Mouse (Mus musculus): ENCODE data around the gene Ttc27. TPM values are rescaled to one million over a fixed set of nuclear protein-coding genes. Genes with fewer than 3 reads are reported as not detected.

Gene Ttc27
- total and polyA plus RNA-seq, 3 experiments, result 55.2 to 59.9 TPM; not detected in 1

GRCm38 (mm10) chr17:74753628-74754104 lies 36.1 kb downstream of the Ttc27 start:
- TF ChIP-seq MEF2A (IDR thresholded peaks at IDR 0.05; ENCODE audit: extremely low read depth, insufficient replicate concordance, low read depth, low read length, poor library complexity, severe bottlenecking) (no peak), SIN3A (IDR thresholded peaks at IDR 0.05; ENCODE audit: low read length) (no peak), RCOR1 (IDR thresholded peaks at IDR 0.05; ENCODE audit: low read depth, low read length) (no peak), POLR2A (IDR thresholded peaks at IDR 0.05; ENCODE audit: control insufficient read depth in 1 of 2, insufficient read depth in 1 of 2, low read depth in 1 of 2, low read length in 2 of 2, poor library complexity in 1 of 2) (no peak), ELF1 (IDR thresholded peaks at IDR 0.05; ENCODE audit: low read depth, low read length) (no peak), NRF1 (IDR thresholded peaks at IDR 0.05; ENCODE audit: insufficient read depth, low read depth, low read length, poor library complexity, severe bottlenecking) (no peak), UBTF (IDR thresholded peaks at IDR 0.05; ENCODE audit: borderline replicate concordance, insufficient read depth, low read depth, low read length) (no peak), USF1 (IDR thresholded peaks at IDR 0.05; ENCODE audit: low read depth, low read length) (no peak), GABPA (IDR thresholded peaks at IDR 0.05; ENCODE audit: low read depth, low read length) (no peak), ZKSCAN1 (IDR thresholded peaks at IDR 0.05; ENCODE audit: low read depth, low read length) (no peak), EP300 (IDR thresholded peaks at IDR 0.05; ENCODE audit: low read depth in 1 of 2, low read length in 2 of 2) (no peak)
- no peaks in the 10 kb centered on the region for H3K4me1 ChIP-seq (ENCODE audit: control insufficient read depth in 1 of 2, insufficient read depth in 2 of 2, low read length in 2 of 2)
- peaks cover 0 to 3% of the 10 kb centered on the region in 2 experiments; a peak in 2 of 4 replicates for H3K36me3 ChIP-seq (ENCODE audit: control insufficient read depth in 1 of 2, insufficient read depth in 2 of 2, low read length in 2 of 2)
- H3K79me2 ChIP-seq (ENCODE audit: control insufficient read depth, insufficient read depth, low read length, poor library complexity), result no peaks in the 10 kb centered on the region
- H3K27ac ChIP-seq (ENCODE audit: control insufficient read depth, low read depth, low read length), result no peak overlapping the region
- H3K9me3 ChIP-seq (replicated peaks; ENCODE audit: insufficient read depth, low read length), result no peaks in the 10 kb centered on the region
- H3K27me3 ChIP-seq (ENCODE audit: control insufficient read depth in 1 of 2, insufficient read depth in 2 of 2, low read length in 2 of 2), result no peaks in the 10 kb centered on the region
- no peak overlapping the region for H3K4me3 ChIP-seq (ENCODE audit: control insufficient read depth in 1 of 2, insufficient read depth in 1 of 2, low read depth in 2 of 2, low read length in 2 of 2)
- DNase-seq (ENCODE audit: low read depth, low spot score), result no peak
- no peak overlapping the region for H3K9ac ChIP-seq (ENCODE audit: control insufficient read depth, low read depth, low read length, poor library complexity, severe bottlenecking)

GRCm38 (mm10) chr17:74754369-74755118 lies 37.0 kb downstream of the Ttc27 start:
- no peak overlapping the region for H3K4me3 ChIP-seq (ENCODE audit: control insufficient read depth in 1 of 2, insufficient read depth in 1 of 2, low read depth in 2 of 2, low read length in 2 of 2)
- H3K9me3 ChIP-seq (replicated peaks; ENCODE audit: insufficient read depth, low read length), result no peaks in the 10 kb centered on the region
- H3K79me2 ChIP-seq (ENCODE audit: control insufficient read depth, insufficient read depth, low read length, poor library complexity), result no peaks in the 10 kb centered on the region
- no peak for DNase-seq (ENCODE audit: low read depth, low spot score)
- no peak overlapping the region for H3K9ac ChIP-seq (ENCODE audit: control insufficient read depth, low read depth, low read length, poor library complexity, severe bottlenecking)
- H3K4me1 ChIP-seq (ENCODE audit: control insufficient read depth in 1 of 2, insufficient read depth in 2 of 2, low read length in 2 of 2), result no peaks in the 10 kb centered on the region
- H3K36me3 ChIP-seq (ENCODE audit: control insufficient read depth in 1 of 2, insufficient read depth in 2 of 2, low read length in 2 of 2), result peaks cover 0 to 3% of the 10 kb centered on the region in 2 experiments; a peak in 2 of 4 replicates
- no peak overlapping the region for H3K27ac ChIP-seq (ENCODE audit: control insufficient read depth, low read depth, low read length)
- H3K27me3 ChIP-seq (ENCODE audit: control insufficient read depth in 1 of 2, insufficient read depth in 2 of 2, low read length in 2 of 2), result no peaks in the 10 kb centered on the region
- TF ChIP-seq MYB (IDR thresholded peaks at IDR 0.05; ENCODE audit: low read depth, low read length) (no peak), TAL1 (IDR thresholded peaks at IDR 0.05; ENCODE audit: low read length) (no peak)
